ENCODE assay signal across 26 mouse cellular contexts in the genomic region with DNA sequence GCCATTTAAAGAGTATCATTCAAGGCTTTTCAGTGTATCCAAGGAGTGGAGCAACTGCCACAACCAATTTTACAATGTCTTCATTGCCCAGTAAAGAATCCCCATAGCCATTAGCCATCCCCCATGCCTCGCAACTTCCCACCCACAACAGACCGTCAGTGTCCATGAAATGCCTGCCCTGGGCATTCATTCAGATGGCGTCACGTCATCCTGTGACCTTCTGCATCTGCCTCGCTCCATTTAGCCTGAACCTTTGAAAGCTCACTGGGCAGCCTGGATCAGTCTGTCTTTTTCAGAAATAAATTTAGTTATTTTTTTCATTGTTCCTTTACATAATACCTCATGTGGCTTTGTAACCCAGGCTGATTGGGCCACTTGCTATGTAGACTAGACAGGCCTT. TPM values are rescaled to one million over a fixed set of nuclear protein-coding genes. Genes with fewer than 3 reads are reported as not detected.
DNase-seq lines count a peak whose midpoint lies in the region; ATAC-seq lines count a peak whose summit lies in the region.
"Had no signal": no experiment of that assay in that cellular context is flagged by ENCODE, and none has a peak within 500 bp of the region (broad histone marks: within the 10 kb centered on the region; RNA-seq: fewer than 3 reads in every experiment).

No protein-coding gene starts in this region.

- no peak overlapping the region for H3K4me2 ChIP-seq in midbrain, embryonic 15.5 days
- H3K4me2 ChIP-seq: embryonic facial prominence, embryonic 13.5 days; forebrain, embryonic 15.5 days; heart, embryonic 13.5 days; hindbrain, embryonic 12.5 days; intestine, embryonic 15.5 days had no signal

- H3K9me3 ChIP-seq in midbrain, embryonic 10.5 days (replicated peaks), result no peaks in the 10 kb centered on the region
- no peaks in the 10 kb centered on the region for H3K9me3 ChIP-seq in midbrain, embryonic 15.5 days
- H3K9me3 ChIP-seq: embryonic facial prominence, embryonic 10.5 days; embryonic facial prominence, embryonic 13.5 days; forebrain, embryonic 15.5 days; heart, embryonic 10.5 days; heart, embryonic 13.5 days; hindbrain, embryonic 12.5 days; intestine, embryonic 15.5 days had no signal

- WGBS in midbrain, embryonic 10.5 days, result 87% methylated on average over 5 of the region's 5 CpGs
- WGBS in midbrain, embryonic 15.5 days, result 74% methylated on average over 5 of the region's 5 CpGs

- DNase-seq in adrenal gland, adult (ENCODE audit: inconsistent age in 2 of 2, low spot score in 1 of 2), result peak; percentile 78 to 86
- DNase-seq in adrenal gland, postnatal 4 days (ENCODE audit: low spot score in 2 of 2), result no peak
- no peak for DNase-seq in midbrain, embryonic 10.5 days (ENCODE audit: low spot score)
- peak; percentile 73 for DNase-seq in adrenal gland, adult 8-10 months
- peak; percentile 56 for DNase-seq in adrenal gland, postnatal 25 days
- DNase-seq in kidney, postnatal 10 days, result no peak
- DNase-seq: cerebellum, adult 11-12 months; cerebellum, adult 8-10 months; cerebellum, postnatal 10 days; cerebellum, postnatal 36 days; gastrocnemius, postnatal 25 days; heart, adult 18-20 months; heart, postnatal 14 days; heart, postnatal 4 days; kidney, adult 18-20 months had no signal

- ATAC-seq in midbrain, embryonic 15.5 days (replicated peaks), result no peak
- no peak for ATAC-seq in megakaryocyte-erythroid progenitor cell, adult 5-6 weeks (replicated peaks; ENCODE audit: low FRiP score, low TSS enrichment, poor library complexity, severe bottlenecking)
- ATAC-seq: Patski had no signal

- H3K4me3 ChIP-seq in midbrain, embryonic 10.5 days, result no peak overlapping the region
- no peak overlapping the region for H3K4me3 ChIP-seq in midbrain, embryonic 15.5 days
- H3K4me3 ChIP-seq: embryonic facial prominence, embryonic 10.5 days; embryonic facial prominence, embryonic 13.5 days; erythroblast, embryonic 14.5 days; forebrain, embryonic 15.5 days; heart, embryonic 10.5 days; heart, embryonic 13.5 days; hindbrain, embryonic 12.5 days; intestine, embryonic 15.5 days had no signal

- H3K9ac ChIP-seq in midbrain, embryonic 15.5 days, result no peak overlapping the region
- H3K9ac ChIP-seq: embryonic facial prominence, embryonic 13.5 days; forebrain, embryonic 15.5 days; heart, embryonic 13.5 days; hindbrain, embryonic 12.5 days; intestine, embryonic 15.5 days had no signal

- peak overlapping the region; percentile 2; the same call in 1 of the 2 replicates for H3K27ac ChIP-seq in midbrain, embryonic 10.5 days (replicated peaks)
- H3K27ac ChIP-seq in midbrain, embryonic 15.5 days, result no peak overlapping the region
- H3K27ac ChIP-seq: embryonic facial prominence, embryonic 10.5 days; embryonic facial prominence, embryonic 13.5 days; forebrain, embryonic 15.5 days; heart, embryonic 10.5 days; heart, embryonic 13.5 days; hindbrain, embryonic 12.5 days; intestine, embryonic 15.5 days had no signal

- H3K27me3 ChIP-seq in midbrain, embryonic 10.5 days (ENCODE audit: low read depth, poor library complexity, severe bottlenecking), result peaks cover 7% of the 10 kb centered on the region; the same call in 1 of the 2 replicates
- no peaks in the 10 kb centered on the region for H3K27me3 ChIP-seq in midbrain, embryonic 15.5 days (replicated peaks)
- H3K27me3 ChIP-seq: forebrain, embryonic 15.5 days; intestine, embryonic 15.5 days had no signal

- no peaks in the 10 kb centered on the region for H3K36me3 ChIP-seq in midbrain, embryonic 10.5 days
- H3K36me3 ChIP-seq in midbrain, embryonic 15.5 days (replicated peaks), result no peaks in the 10 kb centered on the region
- H3K36me3 ChIP-seq: embryonic facial prominence, embryonic 10.5 days; embryonic facial prominence, embryonic 13.5 days; forebrain, embryonic 15.5 days; heart, embryonic 10.5 days; heart, embryonic 13.5 days; hindbrain, embryonic 12.5 days; intestine, embryonic 15.5 days had no signal

- H3K4me1 ChIP-seq in midbrain, embryonic 10.5 days, result peaks cover 23% of the 10 kb centered on the region
- no peaks in the 10 kb centered on the region for H3K4me1 ChIP-seq in midbrain, embryonic 15.5 days
- H3K4me1 ChIP-seq: forebrain, embryonic 15.5 days; intestine, embryonic 15.5 days had no signal

RNA-seq across cellular contexts. Expression of gene Ass1, which starts 52.0 kb away (rescaled TPM):
- 10 to 100 TPM; 53.1 to 95.2 TPM for total RNA-seq in adrenal gland, postnatal 4 days (2021)
- 11.4 and 13.3 TPM in 2 replicates for polyA plus RNA-seq in midbrain, embryonic 10.5 days (2016; fragmentation: Nextera tagmentation; extraction: Ambion mirVana)
- 7.6 and 9.4 TPM in 2 replicates for polyA plus RNA-seq in midbrain, embryonic 15.5 days (2015; fragmentation: Nextera tagmentation; extraction: Ambion mirVana)
- 10 to 100 TPM; 23.3 to 46.1 (median 34.9) TPM for total RNA-seq in adrenal gland, adult 8-10 months (2022)
- 14.8 and 41.4 TPM in 2 replicates for total RNA-seq in adrenal gland, postnatal 25 days (2021)
- 63.2 and 78.5 TPM in 2 replicates for total RNA-seq in megakaryocyte-erythroid progenitor cell, adult 5-6 weeks (2014; fragmentation: Nextera tagmentation)
- 93.7 and 108 TPM in 2 replicates for total RNA-seq in megakaryocyte-erythroid progenitor cell, adult 5-6 weeks (2017)

Comparison
In these comparisons a context has a peak if more than half of its experiments do, and no peak if none do; other contexts are left out.
1. DNase-seq: peak in adrenal gland, adult (2 of 2), adrenal gland, adult 8-10 months (single experiment) and adrenal gland, postnatal 25 days (single experiment); none in adrenal gland, postnatal 4 days (0 of 2), midbrain, embryonic 10.5 days (single experiment) and kidney, postnatal 10 days (single experiment).